Mouse (Mus musculus) limb, embryonic 12.5 days (tissue): Measurements from ENCODE around the gene Gm20388. TPM values are rescaled to one million over a fixed set of nuclear protein-coding genes. Genes with fewer than 3 reads are reported as not detected.

Source experiments
- ATAC-seq: fragments of 200-750 bp; cut with Nextera tagmentation; 2 replicates; pipeline ENCODE4 v1.8.0; 2017; ENCODE audit warnings: low read depth, moderate TSS enrichment; ENCODE audit not compliant: insufficient number of reproducible peaks, insufficient read depth, low FRiP score, low TSS enrichment
- H3K27ac ChIP-seq: fragments of 300-500 bp; sonication (generic); 2 replicates; pipeline ENCODE4 v1.5.1; 2016; ENCODE audit warnings: mild to moderate bottlenecking, moderate library complexity
- H3K27me3 ChIP-seq: fragments of 300-500 bp; sonication (generic); 2 replicates; pipeline ENCODE4 v1.6.1; 2016; ENCODE audit warnings: mild to moderate bottlenecking, moderate library complexity
- H3K36me3 ChIP-seq: fragments of 300-500 bp; sonication (generic); 2 replicates; pipeline ENCODE4 v1.6.1; 2016; ENCODE audit warnings: mild to moderate bottlenecking, moderate library complexity
- H3K4me1 ChIP-seq: fragments of 300-500 bp; sonication (generic); replicated peaks from 2 replicates; pipeline ENCODE4 v1.6.1; 2016
- H3K4me2 ChIP-seq: fragments of 300-500 bp; sonication (generic); 2 replicates; pipeline ENCODE4 v1.6.1; 2016; ENCODE audit warnings: mild to moderate bottlenecking, moderate library complexity
- H3K4me3 ChIP-seq: fragments of 300-500 bp; sonication (generic); replicated peaks from 2 replicates; pipeline ENCODE4 v1.5.1; 2016; ENCODE audit warnings: mild to moderate bottlenecking
- H3K9ac ChIP-seq: fragments of 300-500 bp; sonication (generic); replicated peaks from 2 replicates; pipeline ENCODE4 v1.6.1; 2016; ENCODE audit warnings: mild to moderate bottlenecking, moderate library complexity
- H3K9me3 ChIP-seq: fragments of 300-500 bp; sonication (generic); 2 replicates; pipeline ENCODE4 v1.6.1; 2016; ENCODE audit warnings: mild to moderate bottlenecking, moderate library complexity
- WGBS: fragments of 180-500 bp; shearing (Covaris S2); methylation state at CpG from one replicate; pipeline ENCODE4 v1.1.7; 2016; 5-methylcytosine and 5-hydroxymethylcytosine counted together
- polyA plus RNA-seq: library from polyadenylated mRNA; unstranded; fragments of >200 nt; fragmentation: Nextera tagmentation; extraction: Ambion mirVana; gene quantifications from 2 replicates; pipeline ENCODE4 v1.2.1, GENCODE M21; 2016

The Gm20388 gene
- polyA plus RNA-seq, 1 experiment from 2014 or later = not detected

GRCm38 (mm10) chr8:120569939-120570715 is 659.5 kb downstream of the Gm20388 start:
- no peaks in the 10 kb centered on the region for H3K27me3 ChIP-seq
- WGBS = 51% methylated on average over 13 of the region's 13 CpGs
- no peak overlapping the region for H3K4me2 ChIP-seq
- H3K9me3 ChIP-seq = no peaks in the 10 kb centered on the region
- H3K4me1 ChIP-seq = peaks cover 28% of the 10 kb centered on the region
- ATAC-seq = no peak
- peak overlapping the region; percentile 1; the same call in 1 of the 2 replicates for H3K27ac ChIP-seq
- peaks cover 87% of the 10 kb centered on the region for H3K36me3 ChIP-seq
- no peak overlapping the region for H3K9ac ChIP-seq
- no peak overlapping the region for H3K4me3 ChIP-seq

GRCm38 (mm10) chr8:120571561-120571960 is 660.9 kb downstream of the Gm20388 start:
- peaks cover 22% of the 10 kb centered on the region for H3K4me1 ChIP-seq
- H3K4me2 ChIP-seq = no peak overlapping the region

DNA sequence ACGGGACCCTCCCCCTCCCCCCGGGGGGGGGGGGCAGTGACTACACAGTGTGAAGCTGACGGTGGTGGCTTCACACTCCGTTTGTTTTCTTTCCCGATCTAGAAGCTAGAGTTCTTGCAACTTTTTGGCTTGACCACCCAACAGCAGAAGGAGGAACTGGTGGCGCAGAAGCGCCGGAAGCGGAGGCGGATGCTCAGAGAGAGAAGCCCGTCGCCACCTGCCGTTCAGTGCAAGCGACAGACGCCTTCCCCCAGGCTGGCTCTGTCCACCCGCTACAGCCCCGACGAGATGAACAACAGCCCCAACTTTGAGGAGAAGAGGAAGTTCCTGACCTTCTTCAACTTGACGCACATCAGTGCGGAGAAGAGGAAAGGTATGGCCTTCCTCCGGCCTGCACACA is 661.9 kb downstream of the Gm20388 start:
- H3K27ac ChIP-seq = no peak overlapping the region
- ATAC-seq = no peak
- no peak overlapping the region for H3K4me2 ChIP-seq
- no peak overlapping the region for H3K9ac ChIP-seq
- WGBS = 83% methylated on average over 21 of the region's 21 CpGs
- no peaks in the 10 kb centered on the region for H3K9me3 ChIP-seq
- H3K4me1 ChIP-seq = peaks cover 22% of the 10 kb centered on the region
- no peak overlapping the region for H3K4me3 ChIP-seq
- peaks cover 97% of the 10 kb centered on the region for H3K36me3 ChIP-seq
- no peaks in the 10 kb centered on the region for H3K27me3 ChIP-seq

More at GRCm38 (mm10) chr8:120571561-120571960, 660.9 kb downstream of the Gm20388 start:
- Histone ChIP-seq H3K9ac (no peak overlapping the region), H3K27me3 (no peaks in the 10 kb centered on the region), H3K36me3 (peaks cover 97% of the 10 kb centered on the region), H3K9me3 (no peaks in the 10 kb centered on the region), H3K4me3 (no peak overlapping the region), H3K27ac (no peak overlapping the region)
- WGBS = 88% methylated on average over 8 of the region's 8 CpGs
- no peak for ATAC-seq

DNA sequence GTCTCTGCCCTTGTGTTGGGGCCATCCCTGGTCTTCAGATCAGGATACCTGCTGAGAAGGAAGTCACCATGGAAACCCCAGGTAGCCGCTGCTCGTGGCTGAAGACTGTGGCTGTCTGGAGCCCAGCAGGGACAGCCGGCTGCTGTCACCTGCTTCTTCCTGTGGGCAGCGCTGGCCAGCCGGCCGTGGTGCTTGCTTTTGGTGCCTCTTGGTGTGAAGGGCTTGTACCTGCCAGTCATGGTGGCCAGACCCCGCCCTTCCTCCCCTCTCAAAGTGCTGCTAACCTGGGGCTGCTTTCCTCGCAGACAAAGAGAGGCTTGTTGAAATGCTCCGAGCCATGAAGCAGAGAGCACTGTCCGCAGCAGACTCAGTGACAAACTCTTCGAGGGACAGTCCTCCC is 663.2 kb downstream of the Gm20388 start:
- H3K27me3 ChIP-seq = no peaks in the 10 kb centered on the region
- H3K4me3 ChIP-seq = no peak overlapping the region
- ATAC-seq = no peak
- H3K9ac ChIP-seq = no peak overlapping the region
- no peaks in the 10 kb centered on the region for H3K9me3 ChIP-seq
- 83% methylated on average over 11 of the region's 11 CpGs for WGBS
- H3K4me1 ChIP-seq = peaks cover 22% of the 10 kb centered on the region
- no peak overlapping the region for H3K4me2 ChIP-seq
- no peak overlapping the region for H3K27ac ChIP-seq
- peaks cover 97% of the 10 kb centered on the region for H3K36me3 ChIP-seq

GRCm38 (mm10) chr8:120574941-120575340 is 664.3 kb downstream of the Gm20388 start:
- Histone ChIP-seq H3K9me3 (no peaks in the 10 kb centered on the region), H3K4me2 (no peak overlapping the region), H3K27ac (no peak overlapping the region), H3K4me3 (no peak overlapping the region), H3K9ac (no peak overlapping the region), H3K27me3 (no peaks in the 10 kb centered on the region), H3K36me3 (peaks cover 97% of the 10 kb centered on the region), H3K4me1 (peaks cover 22% of the 10 kb centered on the region)
- ATAC-seq = no peak
- 75% methylated on average over 19 of the region's 19 CpGs for WGBS

- Histone ChIP-seq H3K9me3 (no peaks in the 10 kb centered on the region), H3K9ac (0 out of 2 replicates have a peak overlapping the region, but pooled peaks have one; percentile 1), H3K27ac (no peak overlapping the region)
Observed at GRCm38 (mm10) chr8:120575801-120576200, 665.2 kb downstream of the Gm20388 start.

GRCm38 (mm10) chr8:120577821-120578220 is 667.2 kb downstream of the Gm20388 start:
- H3K27ac ChIP-seq = no peak overlapping the region
- ATAC-seq = no peak
- no peaks in the 10 kb centered on the region for H3K27me3 ChIP-seq
- no peaks in the 10 kb centered on the region for H3K9me3 ChIP-seq
- peaks cover 99% of the 10 kb centered on the region for H3K36me3 ChIP-seq
- no peak overlapping the region for H3K4me3 ChIP-seq
- H3K4me2 ChIP-seq = no peak overlapping the region
- 92% methylated on average over 17 of the region's 17 CpGs for WGBS
- H3K4me1 ChIP-seq = peaks cover 17% of the 10 kb centered on the region
- H3K9ac ChIP-seq = no peak overlapping the region

More at GRCm38 (mm10) chr8:120575801-120576200, 665.2 kb downstream of the Gm20388 start:
- no peak overlapping the region for H3K4me3 ChIP-seq
- WGBS = 46% methylated on average over 9 of the region's 9 CpGs
- no peaks in the 10 kb centered on the region for H3K27me3 ChIP-seq
- peaks cover 17% of the 10 kb centered on the region for H3K4me1 ChIP-seq
- peaks cover 100% of the 10 kb centered on the region for H3K36me3 ChIP-seq
- ATAC-seq = no peak
- H3K4me2 ChIP-seq = no peak overlapping the region

DNA sequence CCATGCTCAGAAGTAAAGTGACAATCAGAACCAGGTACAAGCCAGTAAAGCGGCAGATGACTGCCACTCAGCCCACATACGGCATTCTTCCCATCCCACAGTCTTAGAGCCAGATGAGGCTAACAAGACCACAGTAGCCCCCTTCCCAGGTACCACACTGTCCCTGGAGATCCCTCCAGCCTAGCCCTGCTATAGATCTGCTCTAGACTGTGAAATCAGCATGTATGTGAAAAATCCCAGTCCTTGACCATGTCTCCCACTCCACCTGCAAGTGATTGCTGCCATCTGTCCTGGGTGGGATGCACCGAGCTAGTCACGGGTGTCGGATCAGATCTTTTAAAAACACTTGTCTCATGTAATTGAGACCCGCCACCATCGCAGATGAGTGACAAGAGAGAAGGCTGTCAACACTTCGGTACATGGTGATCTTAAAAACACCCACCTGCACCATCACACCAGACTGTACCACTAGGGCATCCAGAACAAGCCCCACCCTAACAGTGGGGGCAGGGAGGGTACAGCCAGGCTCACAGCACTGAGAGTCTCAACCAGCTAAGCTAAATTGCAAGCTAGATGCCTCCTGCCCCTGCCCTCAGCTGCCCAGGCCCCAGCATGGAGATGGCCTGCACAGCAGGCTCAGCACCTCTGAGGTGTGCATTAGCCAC is 669.8 kb downstream of the Gm20388 start:
- Histone ChIP-seq H3K4me3 (no peak overlapping the region), H3K36me3 (peaks cover 93% of the 10 kb centered on the region), H3K27ac (no peak overlapping the region), H3K9me3 (no peaks in the 10 kb centered on the region), H3K27me3 (no peaks in the 10 kb centered on the region), H3K9ac (no peak overlapping the region), H3K4me1 (0 out of 2 replicates have a peak, but pooled peaks cover 3% of the 10 kb centered on the region), H3K4me2 (no peak overlapping the region)
- 90% methylated on average over 8 of the region's 8 CpGs for WGBS
- ATAC-seq = no peak

DNA sequence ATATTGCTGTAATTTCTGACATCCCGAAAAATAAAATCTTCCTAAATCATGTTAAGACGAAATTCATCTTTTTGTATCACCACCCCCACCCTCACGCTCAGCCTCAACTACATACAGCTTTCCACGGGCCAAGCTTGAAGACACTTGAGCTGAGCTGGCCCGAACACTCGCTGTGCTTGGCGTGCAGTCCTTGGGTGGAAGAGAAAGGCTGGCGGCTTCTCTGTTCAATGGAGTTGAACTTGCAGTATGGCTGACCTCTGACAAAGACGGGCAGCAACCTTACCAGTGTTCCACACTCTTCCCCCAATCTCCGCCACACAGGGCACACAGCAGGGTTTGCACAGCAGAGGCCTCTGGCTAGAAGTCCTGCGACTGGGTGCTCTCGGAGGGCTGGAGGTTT is 670.7 kb downstream of the Gm20388 start:
- ATAC-seq = no peak

GRCm38 (mm10) chr8:120581811-120582210 is 671.2 kb downstream of the Gm20388 start:
- Histone ChIP-seq H3K27me3 (no peaks in the 10 kb centered on the region), H3K9ac (no peak overlapping the region), H3K36me3 (peaks cover 90% of the 10 kb centered on the region), H3K27ac (no peak overlapping the region), H3K4me3 (no peak overlapping the region), H3K4me1 (no peaks in the 10 kb centered on the region), H3K9me3 (no peaks in the 10 kb centered on the region), H3K4me2 (no peak overlapping the region)
- 91% methylated on average over 8 of the region's 8 CpGs for WGBS
- ATAC-seq = no peak

More for the DNA sequence above, 670.7 kb downstream of the Gm20388 start:
- Histone ChIP-seq H3K4me3 (no peak overlapping the region), H3K9ac (no peak overlapping the region), H3K9me3 (no peaks in the 10 kb centered on the region), H3K4me1 (no peaks in the 10 kb centered on the region), H3K27me3 (no peaks in the 10 kb centered on the region), H3K36me3 (peaks cover 91% of the 10 kb centered on the region), H3K27ac (no peak overlapping the region), H3K4me2 (no peak overlapping the region)
- WGBS = 88% methylated on average over 12 of the region's 12 CpGs

GRCm38 (mm10) chr8:120585521-120585920 is 674.9 kb downstream of the Gm20388 start:
- Histone ChIP-seq H3K36me3 (peaks cover 59% of the 10 kb centered on the region), H3K4me2 (no peak overlapping the region)

More at GRCm38 (mm10) chr8:120585521-120585920, 674.9 kb downstream of the Gm20388 start:
- no peak for ATAC-seq
- Histone ChIP-seq H3K4me1 (peaks cover 18% of the 10 kb centered on the region; the same call in 1 of the 2 replicates), H3K4me3 (no peak overlapping the region), H3K9me3 (no peaks in the 10 kb centered on the region), H3K27ac (no peak overlapping the region), H3K27me3 (no peaks in the 10 kb centered on the region), H3K9ac (no peak overlapping the region)
- 92% methylated on average over 10 of the region's 10 CpGs for WGBS
